Mouse (Mus musculus) limb, embryonic 11.5 days (tissue): ENCODE data around the gene Zfp78. TPM values are rescaled to one million over a fixed set of nuclear protein-coding genes. Genes with fewer than 3 reads are reported as not detected.

Experiments
- ATAC-seq: fragments of 200-750 bp; cut with Nextera tagmentation; 2 replicates; pipeline ENCODE4 v1.8.0; 2017; ENCODE audit warnings: low read depth; ENCODE audit not compliant: insufficient number of reproducible peaks, low FRiP score, low TSS enrichment
- DNase-seq: peaks from one replicate; pipeline ENCODE4 v3.0.0-alpha.2; 2015; ENCODE audit warnings: low spot score
- H3K27ac ChIP-seq: fragments of 300-500 bp; sonication (generic); replicated peaks from 2 replicates; pipeline ENCODE4 v1.5.1; 2014; ENCODE audit warnings: low read depth, mild to moderate bottlenecking, low read length
- H3K27me3 ChIP-seq: fragments of 300-500 bp; sonication (generic); 2 replicates; pipeline ENCODE4 v1.6.1; 2014; ENCODE audit warnings: mild to moderate bottlenecking, low read length, mixed read lengths; ENCODE audit not compliant: control insufficient read depth, insufficient read depth
- H3K36me3 ChIP-seq: fragments of 300-500 bp; sonication (generic); 2 replicates; pipeline ENCODE4 v1.6.1; 2014; ENCODE audit warnings: mild to moderate bottlenecking, low read length, moderate library complexity, mixed read lengths; ENCODE audit not compliant: control insufficient read depth, insufficient read depth
- H3K4me1 ChIP-seq: fragments of 300-500 bp; sonication (generic); 2 replicates; pipeline ENCODE4 v1.6.1; 2014; ENCODE audit warnings: low read length, mixed read lengths; ENCODE audit not compliant: control insufficient read depth, insufficient read depth
- H3K4me2 ChIP-seq: fragments of 300-500 bp; sonication (generic); 2 replicates; pipeline ENCODE4 v1.6.1; 2014; ENCODE audit warnings: low read depth, mild to moderate bottlenecking, moderate library complexity; ENCODE audit not compliant: severe bottlenecking
- H3K4me3 ChIP-seq: fragments of 300-500 bp; sonication (generic); 2 replicates; pipeline ENCODE4 v1.5.1; 2014; ENCODE audit warnings: low read depth, low read length
- H3K9ac ChIP-seq: fragments of 300-500 bp; sonication (generic); 2 replicates; pipeline ENCODE4 v1.6.1; 2014; ENCODE audit warnings: mild to moderate bottlenecking, low read length
- H3K9me3 ChIP-seq: fragments of 300-500 bp; sonication (generic); 2 replicates; pipeline ENCODE4 v1.6.1; 2016; ENCODE audit warnings: low read length; ENCODE audit not compliant: control insufficient read depth
- WGBS: fragments of 180-500 bp; shearing (Covaris S2); extraction: QIAGEN DNeasy Blood & Tissue Kit; methylation state at CpG from one replicate; pipeline ENCODE4 v1.1.7; 2014; 5-methylcytosine and 5-hydroxymethylcytosine counted together
- polyA plus RNA-seq: library from polyadenylated mRNA; unstranded; fragments of >200 nt; fragmentation: Nextera tagmentation; extraction: Ambion mirVana; gene quantifications from 2 replicates; pipeline ENCODE4 v1.2.1, GENCODE M21; 2014

Gene Zfp78
- polyA plus RNA-seq, 1 experiment from 2014 or later, result 1.6 TPM

- Histone ChIP-seq H3K4me3 (no peak overlapping the region), H3K27ac (no peak overlapping the region), H3K9me3 (no peaks in the 10 kb centered on the region), H3K36me3 (no peaks in the 10 kb centered on the region), H3K27me3 (no peaks in the 10 kb centered on the region), H3K9ac (no peak overlapping the region), H3K4me2 (no peak overlapping the region), H3K4me1 (no peaks in the 10 kb centered on the region; the same call in 1 of the 2 replicates)
- DNase-seq (no peak), ATAC-seq (no peak)
- WGBS, result 85% methylated on average over 8 of the region's 8 CpGs
Measured at GRCm38 (mm10) chr7:6378441-6378840, 15.4 kb downstream of the Zfp78 start.

DNA sequence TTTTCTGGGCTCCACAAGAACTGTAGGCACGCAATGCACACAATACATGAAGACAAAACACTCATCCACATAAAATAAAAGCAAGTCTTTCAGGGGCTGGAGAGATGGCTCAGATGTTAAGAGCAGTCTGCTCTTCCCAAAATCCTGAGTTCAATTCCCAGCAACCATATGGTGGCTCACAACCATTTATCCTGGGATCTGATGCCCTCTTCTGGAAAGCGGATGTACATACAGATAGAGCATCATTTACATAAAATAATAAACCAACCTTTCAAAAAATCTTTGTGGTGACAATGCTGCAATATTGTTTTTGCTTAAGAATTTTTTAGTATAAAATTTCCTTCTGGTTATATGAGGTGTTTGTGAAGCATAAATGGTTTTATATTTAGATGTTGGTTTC lies 18.4 kb downstream of the Zfp78 start:
- H3K9me3 ChIP-seq, result no peaks in the 10 kb centered on the region
- H3K4me3 ChIP-seq, result no peak overlapping the region
- ATAC-seq, result no peak
- no peaks in the 10 kb centered on the region for H3K36me3 ChIP-seq
- H3K27ac ChIP-seq, result no peak overlapping the region
- WGBS, result 82% methylated on average over 2 of the region's 2 CpGs
- no peak overlapping the region for H3K9ac ChIP-seq
- no peak overlapping the region for H3K4me2 ChIP-seq
- no peak for DNase-seq
- H3K4me1 ChIP-seq, result no peaks in the 10 kb centered on the region; the same call in 1 of the 2 replicates
- no peaks in the 10 kb centered on the region for H3K27me3 ChIP-seq

GRCm38 (mm10) chr7:6383044-6383455 lies 20.0 kb downstream of the Zfp78 start, which contains the start of gene Zfp28:
TSS of gene Zfp28 (plus strand) at chr7:6383295.
- H3K4me1 ChIP-seq, result no peaks in the 10 kb centered on the region; the same call in 1 of the 2 replicates
- peak within 1 kb of the TSS; percentile 53 for H3K4me3 ChIP-seq
- H3K9ac ChIP-seq, result peak within 1 kb of the TSS; percentile 58
- H3K36me3 ChIP-seq, result no peaks in the 10 kb centered on the region
- ATAC-seq (peak; percentile 97), DNase-seq (peak; percentile 97)
- peak within 1 kb of the TSS; percentile 68 for H3K4me2 ChIP-seq
- H3K9me3 ChIP-seq, result no peaks in the 10 kb centered on the region
- H3K27ac ChIP-seq, result no peak within 1 kb of the TSS
- WGBS, result 1% methylated on average over 28 of the region's 28 CpGs
- no peaks in the 10 kb centered on the region for H3K27me3 ChIP-seq

- Histone ChIP-seq H3K9ac (no peak overlapping the region), H3K36me3 (no peaks in the 10 kb centered on the region), H3K4me2 (peak overlapping the region; percentile 68; the same call in 1 of the 2 replicates), H3K27me3 (no peaks in the 10 kb centered on the region), H3K4me3 (no peak overlapping the region), H3K9me3 (no peaks in the 10 kb centered on the region), H3K4me1 (no peaks in the 10 kb centered on the region; the same call in 1 of the 2 replicates), H3K27ac (no peak overlapping the region)
- 74% methylated on average over 8 of the region's 8 CpGs for WGBS
- DNase-seq, result no peak
- no peak for ATAC-seq
Measured at GRCm38 (mm10) chr7:6384011-6384410, 20.9 kb downstream of the Zfp78 start.

GRCm38 (mm10) chr7:6386995-6387394 lies 23.9 kb downstream of the Zfp78 start:
- 98% methylated on average over 8 of the region's 8 CpGs for WGBS
- no peak overlapping the region for H3K27ac ChIP-seq
- DNase-seq (no peak), ATAC-seq (no peak)
- no peaks in the 10 kb centered on the region; the same call in 1 of the 2 replicates for H3K4me1 ChIP-seq
- no peaks in the 10 kb centered on the region for H3K27me3 ChIP-seq
- no peaks in the 10 kb centered on the region; the same call in 1 of the 2 replicates for H3K36me3 ChIP-seq
- H3K4me3 ChIP-seq, result no peak overlapping the region
- no peak overlapping the region for H3K4me2 ChIP-seq
- no peaks in the 10 kb centered on the region for H3K9me3 ChIP-seq
- H3K9ac ChIP-seq, result no peak overlapping the region

DNA sequence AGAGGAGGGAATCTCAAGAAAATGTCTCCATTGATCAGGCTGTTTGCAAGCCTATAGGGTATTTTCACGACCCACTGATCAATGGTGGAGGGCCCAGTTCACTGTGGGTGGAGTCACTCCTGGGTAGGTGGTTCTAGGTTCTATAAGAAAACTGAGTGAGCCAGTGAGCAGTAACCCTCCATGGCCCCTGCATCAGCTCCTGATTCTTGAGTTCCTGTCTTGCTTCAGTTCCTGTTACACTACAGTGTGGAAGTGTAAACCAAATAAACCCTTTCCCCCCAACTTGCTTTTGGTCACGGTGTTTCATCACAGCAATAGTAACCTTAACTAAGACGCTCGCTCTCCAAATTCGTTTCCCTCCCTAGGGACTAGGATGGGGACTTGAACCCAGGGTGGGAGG lies 25.9 kb downstream of the Zfp78 start:
- WGBS, result 85% methylated on average over 5 of the region's 5 CpGs
- no peaks in the 10 kb centered on the region for H3K4me1 ChIP-seq
- no peaks in the 10 kb centered on the region; the same call in 1 of the 2 replicates for H3K36me3 ChIP-seq
- DNase-seq, result no peak
- H3K27ac ChIP-seq, result no peak overlapping the region
- H3K9ac ChIP-seq, result no peak overlapping the region
- no peaks in the 10 kb centered on the region for H3K9me3 ChIP-seq
- no peak overlapping the region for H3K4me3 ChIP-seq
- ATAC-seq, result 0 out of 2 replicates have a peak, but pooled peaks have one; percentile 3
- no peak overlapping the region for H3K4me2 ChIP-seq
- no peaks in the 10 kb centered on the region for H3K27me3 ChIP-seq

DNA sequence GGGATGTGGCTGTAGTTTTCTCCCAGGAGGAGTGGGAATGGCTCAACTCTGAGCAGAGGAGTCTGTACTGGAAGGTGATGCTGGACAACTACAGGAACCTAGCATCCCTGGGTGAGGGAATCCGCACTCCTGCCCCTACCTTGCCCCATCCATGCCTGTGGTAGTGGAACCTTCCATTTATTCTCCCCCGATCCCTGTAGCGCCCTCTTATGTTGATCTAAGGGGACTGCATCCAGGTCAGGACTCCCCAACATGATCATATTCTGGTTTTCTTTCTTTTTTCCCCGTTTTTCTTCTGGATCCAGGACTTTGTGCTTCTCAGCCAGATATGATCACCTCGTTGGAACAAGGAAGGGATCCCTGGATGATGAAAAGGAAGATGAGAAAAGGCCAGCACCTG lies 26.4 kb downstream of the Zfp78 start:
- H3K27ac ChIP-seq, result no peak overlapping the region
- 64% methylated on average over 5 of the region's 5 CpGs for WGBS
- no peak overlapping the region for H3K9ac ChIP-seq
- H3K4me1 ChIP-seq, result no peaks in the 10 kb centered on the region
- ATAC-seq, result no peak
- H3K4me3 ChIP-seq, result no peak overlapping the region
- no peak overlapping the region for H3K4me2 ChIP-seq
- H3K9me3 ChIP-seq, result no peaks in the 10 kb centered on the region
- no peaks in the 10 kb centered on the region; the same call in 1 of the 2 replicates for H3K36me3 ChIP-seq
- H3K27me3 ChIP-seq, result no peaks in the 10 kb centered on the region
- DNase-seq, result no peak

DNA sequence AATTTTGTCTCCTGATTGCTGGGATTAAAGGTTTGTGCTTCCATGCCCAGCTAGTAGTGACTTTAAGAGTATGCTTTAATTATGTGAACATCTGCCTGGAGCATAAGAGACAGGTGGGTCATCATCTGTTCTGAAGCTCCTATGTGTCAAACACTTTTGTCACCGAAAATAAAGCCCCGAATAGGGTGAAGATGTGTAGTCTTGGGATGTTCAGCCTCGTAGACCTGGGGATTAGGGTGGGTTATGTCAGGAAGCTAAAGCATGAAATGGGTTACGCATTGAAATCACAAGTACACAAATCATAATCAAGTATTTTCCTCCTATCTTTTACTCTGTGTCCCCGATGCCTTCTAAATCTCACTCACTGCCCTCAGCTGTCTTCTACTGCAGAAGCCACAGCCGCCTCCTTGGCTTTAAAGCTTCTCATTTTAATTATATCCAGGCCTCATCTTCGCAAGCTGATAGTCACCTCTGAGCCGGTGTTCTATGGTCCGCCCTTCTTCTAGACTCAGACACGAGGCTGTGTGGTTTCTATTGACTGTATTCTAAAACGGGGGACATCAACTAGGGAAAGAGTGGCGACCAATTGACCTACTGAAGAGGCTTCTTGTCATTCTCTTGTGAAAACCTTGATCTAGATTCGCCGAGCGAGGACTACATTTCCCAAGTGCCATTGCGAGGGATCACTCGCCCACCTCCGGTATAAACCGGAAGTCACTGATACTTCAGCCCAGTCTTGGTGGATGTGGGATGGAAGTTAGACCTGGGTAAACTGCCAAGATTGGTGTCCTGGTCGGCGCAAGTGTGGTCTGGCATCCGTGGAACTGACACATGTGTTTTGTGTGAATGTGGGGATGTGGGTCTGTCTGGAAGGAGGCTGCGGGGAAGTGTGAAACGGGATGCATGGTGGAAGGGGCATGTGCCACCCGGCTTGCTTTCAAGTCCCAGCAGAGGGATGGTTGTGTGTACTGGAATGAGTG lies 35.2 kb downstream of the Zfp78 start, which contains the start of gene Smim17:
Smim17 (plus strand) TSS at position 720 of the 980 bp plus-strand sequence.
- H3K36me3 ChIP-seq, result no peaks in the 10 kb centered on the region
- peak within 1 kb of the TSS; percentile 38 for H3K4me3 ChIP-seq
- DNase-seq (peak; percentile 73), ATAC-seq (peak; percentile 75; the same call in 1 of the 2 replicates)
- no peaks in the 10 kb centered on the region for H3K4me1 ChIP-seq
- H3K9me3 ChIP-seq, result no peaks in the 10 kb centered on the region
- no peaks in the 10 kb centered on the region for H3K27me3 ChIP-seq
- H3K4me2 ChIP-seq, result peak within 1 kb of the TSS; percentile 64
- WGBS, result 23% methylated on average over 25 of the region's 25 CpGs
- peak within 1 kb of the TSS; percentile 53 for H3K9ac ChIP-seq
- H3K27ac ChIP-seq, result no peak within 1 kb of the TSS
